Mouse (Mus musculus): ENCODE data around the gene Ly6g5c.

- no peak for TF ChIP-seq GATA1 (IDR thresholded peaks at IDR 0.05; ENCODE audit: low read length)
- no peak for TF ChIP-seq TAL1 (IDR thresholded peaks at IDR 0.05; ENCODE audit: low read length)
These were observed 23.0 kb downstream of the Ly6g5c start for GRCm38 (mm10) chr17:35131038-35131437.
